Mouse (Mus musculus): Measurements from ENCODE around the gene Sdf2l1. TPM values are rescaled to one million over a fixed set of nuclear protein-coding genes. Genes with fewer than 3 reads are reported as not detected.

Gene Sdf2l1
- polyA plus RNA-seq, 1 experiment from 2014 or later, result 114 TPM

- H3K9me3 ChIP-seq, result no peaks in the 10 kb centered on the region
- 1% methylated on average over 41 of the region's 41 CpGs for WGBS
Observed at GRCm38 (mm10) chr16:17147391-17147929, 15.3 kb upstream of the Sdf2l1 start.

GRCm38 (mm10) chr16:17146772-17147235 lies 14.6 kb upstream of the Sdf2l1 start, which contains the start of gene Ccdc116:
Gene Ccdc116 (minus strand): TSS chr16:17147229.
- H3K9me3 ChIP-seq, result no peaks in the 10 kb centered on the region
- peak within 1 kb of the TSS; percentile 61 for H3K4me3 ChIP-seq
- H3K4me1 ChIP-seq (replicated peaks), result peaks cover 25% of the 10 kb centered on the region
- H3K36me3 ChIP-seq, result peaks cover 15% of the 10 kb centered on the region
- peak within 1 kb of the TSS; percentile 64 for H3K27ac ChIP-seq
- H3K27me3 ChIP-seq (ENCODE audit: insufficient read depth, poor library complexity, severe bottlenecking), result peaks cover 22% of the 10 kb centered on the region
- peak; percentile 87 for DNase-seq (ENCODE audit: low spot score)
- WGBS, result under 1% methylated on average over 34 of the region's 34 CpGs

More at GRCm38 (mm10) chr16:17147391-17147929, 15.3 kb upstream of the Sdf2l1 start:
- no peak for DNase-seq (ENCODE audit: low spot score)
- H3K4me1 ChIP-seq (replicated peaks), result peaks cover 25% of the 10 kb centered on the region
- peaks cover 22% of the 10 kb centered on the region for H3K36me3 ChIP-seq
- H3K4me3 ChIP-seq, result peak overlapping the region; percentile 61
- H3K27me3 ChIP-seq (ENCODE audit: insufficient read depth, poor library complexity, severe bottlenecking), result peaks cover 22% of the 10 kb centered on the region
- peak overlapping the region; percentile 64; the same call in 1 of the 2 replicates for H3K27ac ChIP-seq

GRCm38 (mm10) chr16:17144339-17144738 lies 12.2 kb upstream of the Sdf2l1 start, which contains the start of gene Ydjc:
Gene Ydjc (plus strand): TSS chr16:17144621.
- H3K36me3 ChIP-seq, result no peaks in the 10 kb centered on the region
- no peak within 1 kb of the TSS for H3K4me3 ChIP-seq
- H3K27ac ChIP-seq, result no peak within 1 kb of the TSS
- no peaks in the 10 kb centered on the region for H3K9me3 ChIP-seq
- peaks cover 25% of the 10 kb centered on the region for H3K4me1 ChIP-seq (replicated peaks)
- 18% methylated on average over 7 of the region's 7 CpGs for WGBS
- DNase-seq (ENCODE audit: low spot score), result peak; percentile 29
- H3K27me3 ChIP-seq (ENCODE audit: insufficient read depth, poor library complexity, severe bottlenecking), result peaks cover 22% of the 10 kb centered on the region

- 89% methylated on average over 15 of the region's 15 CpGs for WGBS
Observed at GRCm38 (mm10) chr16:17137355-17137754, 5.2 kb upstream of the Sdf2l1 start.

GRCm38 (mm10) chr16:17132906-17133200 lies 670 bp upstream of the Sdf2l1 start:
- peak overlapping the region; percentile 83 for H3K4me3 ChIP-seq
- H3K4me1 ChIP-seq (replicated peaks), result peaks cover 23% of the 10 kb centered on the region
- peaks cover 5% of the 10 kb centered on the region; the same call in 1 of the 2 replicates for H3K27me3 ChIP-seq (ENCODE audit: insufficient read depth, poor library complexity, severe bottlenecking)
- WGBS, result 34% methylated on average over 7 of the region's 7 CpGs
- H3K36me3 ChIP-seq, result peaks cover 12% of the 10 kb centered on the region
- DNase-seq (ENCODE audit: low spot score), result no peak
- no peaks in the 10 kb centered on the region for H3K9me3 ChIP-seq
- peak overlapping the region; percentile 94 for H3K27ac ChIP-seq

More at GRCm38 (mm10) chr16:17137355-17137754, 5.2 kb upstream of the Sdf2l1 start:
- no peaks in the 10 kb centered on the region for H3K27me3 ChIP-seq (ENCODE audit: insufficient read depth, poor library complexity, severe bottlenecking)
- no peaks in the 10 kb centered on the region for H3K36me3 ChIP-seq
- no peak overlapping the region for H3K27ac ChIP-seq
- DNase-seq (ENCODE audit: low spot score), result no peak
- H3K4me1 ChIP-seq (replicated peaks), result peaks cover 8% of the 10 kb centered on the region
- no peak overlapping the region for H3K4me3 ChIP-seq
- H3K9me3 ChIP-seq, result no peaks in the 10 kb centered on the region

- Histone ChIP-seq H3K27me3 (ENCODE audit: insufficient read depth, poor library complexity, severe bottlenecking) (peaks cover 5% of the 10 kb centered on the region; the same call in 1 of the 2 replicates), H3K4me3 (peak overlapping the region; percentile 83), H3K4me1 (replicated peaks) (peaks cover 23% of the 10 kb centered on the region), H3K9me3 (no peaks in the 10 kb centered on the region), H3K36me3 (peaks cover 12% of the 10 kb centered on the region), H3K27ac (peak overlapping the region; percentile 94)
- no peak for DNase-seq (ENCODE audit: low spot score)
- 5% methylated on average over 43 of the region's 43 CpGs for WGBS
Observed at GRCm38 (mm10) chr16:17131191-17132088, 743 bp downstream of the Sdf2l1 start.

- peak; percentile 38 for DNase-seq (ENCODE audit: low spot score)
- no peak overlapping the region for H3K4me3 ChIP-seq
- H3K9me3 ChIP-seq, result no peaks in the 10 kb centered on the region
- peaks cover 22% of the 10 kb centered on the region for H3K36me3 ChIP-seq
- no peak overlapping the region for H3K27ac ChIP-seq
- WGBS, result 100% methylated on average over 1 of the region's 1 CpGs
- peaks cover 42% of the 10 kb centered on the region for H3K4me1 ChIP-seq (replicated peaks)
- H3K27me3 ChIP-seq (ENCODE audit: insufficient read depth, poor library complexity, severe bottlenecking), result peaks cover 5% of the 10 kb centered on the region; the same call in 1 of the 2 replicates
Observed at GRCm38 (mm10) chr16:17127292-17127691, 4.9 kb downstream of the Sdf2l1 start.

- DNase-seq (ENCODE audit: low spot score), result peak; percentile 90
- Histone ChIP-seq H3K4me3 (peak within 1 kb of the TSS; percentile 73), H3K27me3 (ENCODE audit: insufficient read depth, poor library complexity, severe bottlenecking) (no peaks in the 10 kb centered on the region), H3K4me1 (replicated peaks) (peaks cover 44% of the 10 kb centered on the region), H3K9me3 (no peaks in the 10 kb centered on the region), H3K27ac (peak within 1 kb of the TSS; percentile 93), H3K36me3 (peaks cover 39% of the 10 kb centered on the region)
- under 1% methylated on average over 25 of the region's 25 CpGs for WGBS
Observed at GRCm38 (mm10) chr16:17124871-17125520, 7.2 kb downstream of the Sdf2l1 start, which contains the start of gene 2610318N02Rik. Gene 2610318N02Rik (minus strand): TSS chr16:17125167.

- Histone ChIP-seq H3K4me1 (replicated peaks) (peaks cover 44% of the 10 kb centered on the region), H3K4me3 (peak overlapping the region; percentile 73), H3K9me3 (no peaks in the 10 kb centered on the region), H3K27ac (peak overlapping the region; percentile 93), H3K36me3 (peaks cover 40% of the 10 kb centered on the region), H3K27me3 (ENCODE audit: insufficient read depth, poor library complexity, severe bottlenecking) (no peaks in the 10 kb centered on the region)
- peak; percentile 89 for DNase-seq (ENCODE audit: low spot score)
- 1% methylated on average over 22 of the region's 22 CpGs for WGBS
Observed at GRCm38 (mm10) chr16:17124119-17124870, 7.9 kb downstream of the Sdf2l1 start.

- H3K36me3 ChIP-seq, result peaks cover 67% of the 10 kb centered on the region
- H3K27ac ChIP-seq, result peak overlapping the region; percentile 64
- H3K4me1 ChIP-seq (replicated peaks), result peaks cover 44% of the 10 kb centered on the region
- peak overlapping the region; percentile 29; the same call in 1 of the 2 replicates for H3K4me3 ChIP-seq
- no peak for DNase-seq (ENCODE audit: low spot score)
- WGBS, result 48% methylated on average over 14 of the region's 14 CpGs
- H3K9me3 ChIP-seq, result no peaks in the 10 kb centered on the region
- H3K27me3 ChIP-seq (ENCODE audit: insufficient read depth, poor library complexity, severe bottlenecking), result no peaks in the 10 kb centered on the region
Observed at GRCm38 (mm10) chr16:17121569-17121968, 10.6 kb downstream of the Sdf2l1 start.

- no peaks in the 10 kb centered on the region for H3K27me3 ChIP-seq (ENCODE audit: insufficient read depth, poor library complexity, severe bottlenecking)
- H3K9me3 ChIP-seq, result no peaks in the 10 kb centered on the region
- H3K36me3 ChIP-seq, result peaks cover 99% of the 10 kb centered on the region
Observed at GRCm38 (mm10) chr16:17117309-17117799, 14.8 kb downstream of the Sdf2l1 start.

More at GRCm38 (mm10) chr16:17117309-17117799, 14.8 kb downstream of the Sdf2l1 start:
- Histone ChIP-seq H3K4me1 (replicated peaks) (peaks cover 17% of the 10 kb centered on the region), H3K4me3 (no peak overlapping the region), H3K27ac (no peak overlapping the region)
- DNase-seq (ENCODE audit: low spot score), result no peak
- 92% methylated on average over 5 of the region's 5 CpGs for WGBS
